15 mouse cellular contexts compared by ENCODE assay signal in genomic region chr16:57912001-57912400, GRCm38 (mm10).
A peak's percentile ranks its signal among the peaks of the same experiment; 100 is the strongest.
DNase-seq lines count a peak whose midpoint lies in the region; ATAC-seq and TF ChIP-seq lines count a peak whose summit lies in the region.
"Had no signal": no experiment of that assay in that cellular context is flagged by ENCODE, and none has a peak within 500 bp of the region (broad histone marks: within the 10 kb centered on the region; RNA-seq: fewer than 3 reads in every experiment).

No protein-coding gene starts in this region.

- peak; percentile 46; the same call in 1 of the 2 replicates for TF ChIP-seq EP300 in heart, adult 2 months (IDR thresholded peaks at IDR 0.05; ENCODE audit: insufficient read depth, low read depth, low read length)

- intact Hi-C loops in heart, adult 2 months (cut with DNase I): no loop called here

- no peaks in the 10 kb centered on the region for H3K36me3 ChIP-seq in heart, adult 2 months (ENCODE audit: control insufficient read depth, insufficient read depth, low read length)
- no peaks in the 10 kb centered on the region for H3K36me3 ChIP-seq in heart, embryonic 12.5 days
- H3K36me3 ChIP-seq in midbrain, embryonic 16.5 days (ENCODE audit: control insufficient read depth, insufficient read depth, low read length): no peaks in the 10 kb centered on the region
- no peaks in the 10 kb centered on the region for H3K36me3 ChIP-seq in midbrain, embryonic 15.5 days (replicated peaks)
- no peaks in the 10 kb centered on the region for H3K36me3 ChIP-seq in hindbrain, embryonic 16.5 days (ENCODE audit: control insufficient read depth, insufficient read depth, low read length)
- H3K36me3 ChIP-seq: liver, embryonic 15.5 days had no signal

- peaks cover 2% of the 10 kb centered on the region for H3K4me1 ChIP-seq in heart, adult 2 months (ENCODE audit: control insufficient read depth, insufficient read depth, low read length)
- no peaks in the 10 kb centered on the region for H3K4me1 ChIP-seq in heart, embryonic 12.5 days (replicated peaks)
- no peaks in the 10 kb centered on the region for H3K4me1 ChIP-seq in midbrain, embryonic 16.5 days (ENCODE audit: control insufficient read depth, insufficient read depth, low read length)
- H3K4me1 ChIP-seq in midbrain, embryonic 15.5 days: no peaks in the 10 kb centered on the region
- no peaks in the 10 kb centered on the region for H3K4me1 ChIP-seq in hindbrain, embryonic 16.5 days (ENCODE audit: control insufficient read depth, insufficient read depth, low read depth, low read length)
- H3K4me1 ChIP-seq: liver, embryonic 15.5 days had no signal

- peak in 1 of 2 experiments; percentile 58 for DNase-seq in heart, adult 2 months
- peak; percentile 49 to 57 for DNase-seq in heart, adult 9 months (ENCODE audit: low spot score in 2 of 2)
- no peak for DNase-seq in right cerebral cortex, postnatal 36 days (ENCODE audit: low spot score in 2 of 2)
- DNase-seq: gastrocnemius, postnatal 25 days; kidney, postnatal 36 days; midbrain, embryonic 14.5 days; right cerebral cortex, postnatal 4 days; thymus, postnatal 36 days had no signal

- H3K4me3 ChIP-seq in heart, adult 2 months: no peak overlapping the region
- H3K4me3 ChIP-seq in heart, embryonic 12.5 days: no peak overlapping the region
- H3K4me3 ChIP-seq in midbrain, embryonic 16.5 days (ENCODE audit: low read depth, low read length): no peak overlapping the region
- no peak overlapping the region for H3K4me3 ChIP-seq in midbrain, embryonic 15.5 days
- no peak overlapping the region for H3K4me3 ChIP-seq in hindbrain, embryonic 16.5 days (ENCODE audit: low read length)
- H3K4me3 ChIP-seq: liver, embryonic 15.5 days had no signal

- H3K27ac ChIP-seq in heart, adult 2 months: peak overlapping the region; percentile 32
- no peak overlapping the region for H3K27ac ChIP-seq in heart, embryonic 12.5 days (ENCODE audit: poor library complexity, severe bottlenecking)
- H3K27ac ChIP-seq in midbrain, embryonic 16.5 days (ENCODE audit: low read length): no peak overlapping the region
- no peak overlapping the region for H3K27ac ChIP-seq in midbrain, embryonic 15.5 days
- no peak overlapping the region for H3K27ac ChIP-seq in hindbrain, embryonic 16.5 days (ENCODE audit: low read depth, low read length)
- H3K27ac ChIP-seq: liver, embryonic 15.5 days had no signal

- no peaks in the 10 kb centered on the region for H3K9me3 ChIP-seq in heart, embryonic 12.5 days (replicated peaks)
- no peaks in the 10 kb centered on the region for H3K9me3 ChIP-seq in midbrain, embryonic 16.5 days (replicated peaks; ENCODE audit: control insufficient read depth, low read length, poor library complexity, severe bottlenecking)
- no peaks in the 10 kb centered on the region for H3K9me3 ChIP-seq in midbrain, embryonic 15.5 days
- no peaks in the 10 kb centered on the region for H3K9me3 ChIP-seq in hindbrain, embryonic 16.5 days (ENCODE audit: control insufficient read depth, low read length)
- H3K9me3 ChIP-seq: liver, embryonic 15.5 days had no signal

- 24% methylated on average over 2 of the region's 2 CpGs for WGBS in heart, adult 2 months
- 52% methylated on average over 2 of the region's 2 CpGs for whole genome bisulfite sequencing in heart, embryonic 12.5 days
- 28% methylated on average over 2 of the region's 2 CpGs for WGBS in midbrain, embryonic 16.5 days
- 44% methylated on average over 2 of the region's 2 CpGs for WGBS in midbrain, embryonic 15.5 days
- 30% methylated on average over 2 of the region's 2 CpGs for WGBS in hindbrain, embryonic 16.5 days

- H3K4me2 ChIP-seq in heart, embryonic 12.5 days: no peak overlapping the region
- H3K4me2 ChIP-seq in midbrain, embryonic 16.5 days (ENCODE audit: low read length): no peak overlapping the region
- no peak overlapping the region for H3K4me2 ChIP-seq in midbrain, embryonic 15.5 days
- no peak overlapping the region for H3K4me2 ChIP-seq in hindbrain, embryonic 16.5 days (ENCODE audit: low read length)
- H3K4me2 ChIP-seq: liver, embryonic 15.5 days had no signal

- no peaks in the 10 kb centered on the region for H3K79me2 ChIP-seq in heart, adult 2 months (replicated peaks; ENCODE audit: control insufficient read depth, insufficient read depth, low read length)

- TF ChIP-seq CTCF in heart, adult 2 months (IDR thresholded peaks at IDR 0.05): no peak

- H3K9ac ChIP-seq in heart, adult 2 months (ENCODE audit: low read depth, low read length): no peak overlapping the region
- H3K9ac ChIP-seq in heart, embryonic 12.5 days: no peak overlapping the region
- H3K9ac ChIP-seq in midbrain, embryonic 16.5 days (ENCODE audit: low read depth, low read length): no peak overlapping the region
- no peak overlapping the region for H3K9ac ChIP-seq in midbrain, embryonic 15.5 days
- no peak overlapping the region for H3K9ac ChIP-seq in hindbrain, embryonic 16.5 days (ENCODE audit: low read depth, low read length)
- H3K9ac ChIP-seq: liver, embryonic 15.5 days had no signal

- H3K27me3 ChIP-seq in heart, adult 2 months (ENCODE audit: control insufficient read depth, insufficient read depth, low read length): no peaks in the 10 kb centered on the region
- no peaks in the 10 kb centered on the region for H3K27me3 ChIP-seq in heart, embryonic 12.5 days (replicated peaks)
- H3K27me3 ChIP-seq in midbrain, embryonic 16.5 days (ENCODE audit: control insufficient read depth, insufficient read depth, low read depth, low read length): no peaks in the 10 kb centered on the region
- no peaks in the 10 kb centered on the region for H3K27me3 ChIP-seq in midbrain, embryonic 15.5 days (replicated peaks)
- no peaks in the 10 kb centered on the region for H3K27me3 ChIP-seq in hindbrain, embryonic 16.5 days (replicated peaks; ENCODE audit: control insufficient read depth, insufficient read depth, low read length)
- H3K27me3 ChIP-seq: liver, embryonic 15.5 days had no signal

- no peak for TF ChIP-seq POLR2A in heart, adult 2 months (IDR thresholded peaks at IDR 0.05; ENCODE audit: insufficient read depth, low read depth, low read length)

- no peak for ATAC-seq in heart, embryonic 12.5 days (ENCODE audit: insufficient number of reproducible peaks, low FRiP score)
- ATAC-seq in midbrain, embryonic 16.5 days: peak; percentile 58; the same call in 1 of the 2 replicates
- no peak for ATAC-seq in midbrain, embryonic 15.5 days (replicated peaks)
- ATAC-seq in hindbrain, embryonic 16.5 days: peak; percentile 63
- ATAC-seq: intestine, postnatal 0 days; lung, postnatal 0 days had no signal

Comparison
In these comparisons a context has a peak if more than half of its experiments do, and no peak if none do; other contexts are left out.
1. ATAC-seq: peak in midbrain, embryonic 16.5 days (single experiment) and hindbrain, embryonic 16.5 days (single experiment); none in heart, embryonic 12.5 days (single experiment) and midbrain, embryonic 15.5 days (single experiment).
2. DNase-seq: peak in heart, adult 9 months (2 of 2); none in right cerebral cortex, postnatal 36 days (0 of 2).